In the genomic region with DNA sequence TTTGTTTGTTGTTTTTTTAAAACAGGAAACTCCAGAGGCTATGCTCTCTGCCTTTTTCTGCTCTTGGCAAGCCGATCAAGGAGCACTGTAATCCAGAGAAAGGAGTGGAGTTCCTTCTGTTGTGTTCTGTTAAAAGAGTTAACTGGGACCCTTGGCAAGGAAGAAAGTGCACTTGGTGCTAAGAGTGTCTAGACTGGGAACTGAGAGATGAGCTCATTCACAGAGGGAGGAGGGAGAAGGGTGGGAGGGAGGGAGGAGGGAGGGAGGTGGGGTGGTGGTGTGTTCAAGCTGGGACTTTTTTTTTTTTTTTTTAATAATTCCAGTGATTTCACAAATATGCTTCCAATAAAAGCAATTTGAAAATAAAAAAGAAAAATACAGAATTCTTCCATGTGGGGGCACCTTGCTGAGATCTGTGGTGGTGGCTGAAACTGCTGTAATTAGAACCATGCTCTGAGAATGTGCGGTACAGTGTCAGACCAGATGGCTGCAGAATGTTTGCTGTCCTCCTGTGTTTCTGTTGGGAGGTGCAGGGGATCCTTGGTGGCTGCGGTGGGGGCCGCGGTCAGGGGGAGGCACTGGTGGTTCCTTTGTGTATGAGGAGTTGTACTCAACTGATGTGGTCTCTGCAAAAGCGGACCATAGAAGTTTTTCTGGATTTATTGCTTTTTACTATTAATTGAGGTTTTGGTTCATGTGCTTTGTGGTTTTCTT, we compare ENCODE assay signal across 11 mouse cellular contexts. TPM values are rescaled to one million over a fixed set of nuclear protein-coding genes. Genes with fewer than 3 reads are reported as not detected.
DNase-seq lines count a peak whose midpoint lies in the region; ATAC-seq and TF ChIP-seq lines count a peak whose summit lies in the region.
"Had no signal": no experiment of that assay in that cellular context is flagged by ENCODE, and none has a peak within 500 bp of the region (broad histone marks: within the 10 kb centered on the region; RNA-seq: fewer than 3 reads in every experiment).

No protein-coding gene starts in this region.

- H3K4me1 ChIP-seq in kidney, embryonic 14.5 days (ENCODE audit: control insufficient read depth, insufficient read depth, low read length) = peaks cover 29% of the 10 kb centered on the region
- peaks cover 62% of the 10 kb centered on the region for H3K4me1 ChIP-seq in embryonic facial prominence, embryonic 13.5 days
- H3K4me1 ChIP-seq in limb, embryonic 14.5 days (ENCODE audit: control insufficient read depth, insufficient read depth, low read length) = peaks cover 35% of the 10 kb centered on the region

- no peak overlapping the region; the same call in 1 of the 2 replicates for H3K27ac ChIP-seq in kidney, embryonic 14.5 days (ENCODE audit: low read depth, low read length)
- H3K27ac ChIP-seq in embryonic facial prominence, embryonic 13.5 days = peak overlapping the region; percentile 34; the same call in 1 of the 2 replicates
- no peak overlapping the region for H3K27ac ChIP-seq in limb, embryonic 14.5 days (replicated peaks; ENCODE audit: low read depth, low read length)

- H3K9ac ChIP-seq in kidney, embryonic 14.5 days (ENCODE audit: low read depth, low read length) = no peak overlapping the region
- no peak overlapping the region for H3K9ac ChIP-seq in embryonic facial prominence, embryonic 13.5 days
- no peak overlapping the region for H3K9ac ChIP-seq in limb, embryonic 14.5 days (ENCODE audit: low read depth, low read length, severe bottlenecking)

- DNase-seq in kidney, postnatal 14 days = no peak
- peak; percentile 23 to 26 for DNase-seq in cerebellum, postnatal 10 days
- peak; percentile 30 for DNase-seq in limb, embryonic 14.5 days (ENCODE audit: low spot score)
- DNase-seq in urinary bladder, postnatal 36 days (ENCODE audit: low spot score in 2 of 2) = no peak
- no peak for DNase-seq in urinary bladder, postnatal 4 days (ENCODE audit: low spot score in 2 of 2)
- DNase-seq: heart, postnatal 14 days; kidney, postnatal 36 days; lung, adult 18-20 months had no signal

- no peak overlapping the region for H3K4me2 ChIP-seq in kidney, embryonic 14.5 days (replicated peaks; ENCODE audit: low read depth, low read length)
- peak overlapping the region; percentile 5; the same call in 1 of the 2 replicates for H3K4me2 ChIP-seq in embryonic facial prominence, embryonic 13.5 days
- H3K4me2 ChIP-seq in limb, embryonic 14.5 days (replicated peaks; ENCODE audit: low read depth, low read length, severe bottlenecking) = no peak overlapping the region

- H3K9me3 ChIP-seq in kidney, embryonic 14.5 days (ENCODE audit: control insufficient read depth, low read length) = no peaks in the 10 kb centered on the region
- no peaks in the 10 kb centered on the region for H3K9me3 ChIP-seq in embryonic facial prominence, embryonic 13.5 days
- no peaks in the 10 kb centered on the region for H3K9me3 ChIP-seq in limb, embryonic 14.5 days (ENCODE audit: control insufficient read depth, low read length)

- no peaks in the 10 kb centered on the region for H3K36me3 ChIP-seq in kidney, embryonic 14.5 days (ENCODE audit: control insufficient read depth, insufficient read depth, low read length)
- no peaks in the 10 kb centered on the region for H3K36me3 ChIP-seq in embryonic facial prominence, embryonic 13.5 days
- H3K36me3 ChIP-seq in limb, embryonic 14.5 days (ENCODE audit: control insufficient read depth, insufficient read depth, low read length) = no peaks in the 10 kb centered on the region

- 94% methylated on average over 6 of the region's 6 CpGs for WGBS in kidney, embryonic 14.5 days
- 36% methylated on average over 6 of the region's 6 CpGs for WGBS in embryonic facial prominence, embryonic 13.5 days
- 35% methylated on average over 6 of the region's 6 CpGs for WGBS in limb, embryonic 14.5 days

- TF ChIP-seq POLR2A in limb, embryonic 14.5 days (IDR thresholded peaks at IDR 0.05; ENCODE audit: borderline replicate concordance, extremely low read depth, insufficient read depth, insufficient read length) = no peak

- H3K4me3 ChIP-seq in kidney, embryonic 14.5 days (ENCODE audit: low read length) = no peak overlapping the region
- H3K4me3 ChIP-seq in embryonic facial prominence, embryonic 13.5 days = no peak overlapping the region
- H3K4me3 ChIP-seq in limb, embryonic 14.5 days (replicated peaks; ENCODE audit: low read length) = no peak overlapping the region

- H3K27me3 ChIP-seq in kidney, embryonic 14.5 days (ENCODE audit: control insufficient read depth, insufficient read depth, low read length) = no peaks in the 10 kb centered on the region
- H3K27me3 ChIP-seq in embryonic facial prominence, embryonic 13.5 days = no peaks in the 10 kb centered on the region
- H3K27me3 ChIP-seq in limb, embryonic 14.5 days (ENCODE audit: control insufficient read depth, insufficient read depth, low read length) = no peaks in the 10 kb centered on the region

- ATAC-seq in kidney, embryonic 14.5 days (ENCODE audit: low FRiP score, low TSS enrichment) = 0 out of 2 replicates have a peak, but pooled peaks have one; percentile 58
- ATAC-seq in embryonic facial prominence, embryonic 13.5 days (ENCODE audit: insufficient number of reproducible peaks, insufficient read depth, low FRiP score, low TSS enrichment, low read depth) = peak; percentile 59; the same call in 1 of the 2 replicates
- peak; percentile 81 for ATAC-seq in limb, embryonic 14.5 days (ENCODE audit: low FRiP score, low read depth)
- ATAC-seq in CD4-positive, CD25-positive, alpha-beta regulatory T cell, adult 4 months = no peak

RNA-seq across cellular contexts. Expression of gene Fmnl2, which starts 43.8 kb away (rescaled TPM):
- 13.5 and 13.8 TPM in 2 replicates for polyA plus RNA-seq in kidney, embryonic 14.5 days (2014; fragmentation: Nextera tagmentation; extraction: Ambion mirVana)
- polyA plus RNA-seq in embryonic facial prominence, embryonic 13.5 days (2015; fragmentation: Nextera tagmentation; extraction: Ambion mirVana) = 13.7 and 16.7 TPM in 2 replicates
- polyA plus RNA-seq in limb, embryonic 14.5 days (2012; rRNA removed) = 26.4 and 27.2 TPM in 2 replicates
- polyA plus RNA-seq in limb, embryonic 14.5 days (2014; fragmentation: Nextera tagmentation; extraction: Ambion mirVana) = 12.6 and 13.6 TPM in 2 replicates
- polyA plus RNA-seq in CD4-positive, CD25-positive, alpha-beta regulatory T cell, adult 4 months (2017; shearing (Covaris generic)) = under 1 TPM; 0.36 to 0.49 TPM

Comparison
In these comparisons a context has a peak if more than half of its experiments do, and no peak if none do; other contexts are left out.
1. DNase-seq: peak in cerebellum, postnatal 10 days (2 of 2) and limb, embryonic 14.5 days (single experiment); none in kidney, postnatal 14 days (single experiment), urinary bladder, postnatal 36 days (0 of 2) and urinary bladder, postnatal 4 days (0 of 2).